In genomic region chr12:27339171-27339751, GRCm38 (mm10) we compare ENCODE assay signal across 8 mouse cellular contexts. TPM values are rescaled to one million over a fixed set of nuclear protein-coding genes. Genes with fewer than 3 reads are reported as not detected.
DNase-seq lines count a peak whose midpoint lies in the region; ATAC-seq and TF ChIP-seq lines count a peak whose summit lies in the region.

No protein-coding gene starts in this region.

- H3K79me2 ChIP-seq in myocyte (ENCODE audit: control insufficient read depth, insufficient read depth) = peaks cover 57% of the 10 kb centered on the region

- H3K27ac ChIP-seq in limb, embryonic 15.5 days = peak overlapping the region; percentile 87

- no peaks in the 10 kb centered on the region for H3K36me3 ChIP-seq in limb, embryonic 15.5 days
- H3K36me3 ChIP-seq in myocyte (ENCODE audit: control insufficient read depth, insufficient read depth) = peaks cover 8% of the 10 kb centered on the region

- peak; percentile 6 for DNase-seq in adrenal gland, adult 2 months
- DNase-seq in adrenal gland, adult 8-10 months = no peak
- peak; percentile 62 to 64 for DNase-seq in cerebellum, postnatal 36 days
- peak; percentile 45 for DNase-seq in gastrocnemius, postnatal 14 days
- DNase-seq in kidney, postnatal 10 days = peak; percentile 65
- no peak for DNase-seq in spleen, postnatal 10 days (ENCODE audit: low spot score in 2 of 2)

- ATAC-seq in limb, embryonic 15.5 days (ENCODE audit: insufficient number of reproducible peaks, low FRiP score, low TSS enrichment, low read depth) = no peak

- peak overlapping the region; percentile 32 for H3ac ChIP-seq in myocyte (ENCODE audit: control insufficient read depth, insufficient read length)

- intact Hi-C loops in gastrocnemius, postnatal 14 days (cut with DNase I; ENCODE audit: low total_unique reads) = no loop called here

- no peaks in the 10 kb centered on the region for H3K9me3 ChIP-seq in limb, embryonic 15.5 days

- peak overlapping the region; percentile 84 for H3K4me2 ChIP-seq in limb, embryonic 15.5 days
- H3K4me2 ChIP-seq in myocyte (ENCODE audit: low read depth) = peak overlapping the region; percentile 84

- peak overlapping the region; percentile 65 for H3K9ac ChIP-seq in limb, embryonic 15.5 days

- TF ChIP-seq POLR2A in myocyte (IDR thresholded peaks at IDR 0.05; ENCODE audit: insufficient read length, low read depth) = peak; percentile 48

- WGBS in limb, embryonic 15.5 days = under 1% methylated on average over 47 of the region's 47 CpGs

- H3K27me3 ChIP-seq in limb, embryonic 15.5 days = no peaks in the 10 kb centered on the region
- H3K27me3 ChIP-seq in myocyte (ENCODE audit: control insufficient read depth, insufficient read depth, insufficient read length) = no peaks in the 10 kb centered on the region

- H3K4me3 ChIP-seq in limb, embryonic 15.5 days = peak overlapping the region; percentile 63
- peak overlapping the region; percentile 94 for H3K4me3 ChIP-seq in myocyte

- H3K4me1 ChIP-seq in limb, embryonic 15.5 days = 0 out of 2 replicates have a peak, but pooled peaks cover 9% of the 10 kb centered on the region

TF ChIP-seq in myocyte, 11 proteins besides CTCF, POLR2A, EP300 and RAD21:
- peak; percentile 75 for TF ChIP-seq POLR2AphosphoS2 (IDR thresholded peaks at IDR 0.05; ENCODE audit: insufficient read length, low read depth)
- TF ChIP-seq SRF (IDR thresholded peaks at IDR 0.05; ENCODE audit: control insufficient read depth, insufficient read length, low read depth) = no peak

RNA-seq across cellular contexts. Expression of gene Sox11, which starts 3.1 kb away (rescaled TPM):
- total RNA-seq in adrenal gland, adult 2 months (2021) = under 1 TPM in 1 of 2 experiments, not detected in 1; 0.10 TPM
- 0.10 and 0.16 TPM in 2 replicates for polyA plus RNA-seq in adrenal gland, adult 2 months (2012; rRNA removed)
- total RNA-seq in adrenal gland, adult 8-10 months (2022) = under 1 TPM; 0.03 to 0.11 (median 0.08) TPM
- 1 to 10 TPM; 1.4 to 2.2 TPM for total RNA-seq in gastrocnemius, postnatal 14 days (2021)
- polyA plus RNA-seq in limb, embryonic 15.5 days (2015; fragmentation: Nextera tagmentation; extraction: Ambion mirVana) = 59.0 and 68.9 TPM in 2 replicates
- 11.3 TPM for polyA plus RNA-seq in myocyte (2012; fragmentation: generic; extraction: Trizol)

Comparison
In these comparisons a context has a peak if more than half of its experiments do, and no peak if none do; other contexts are left out.
1. DNase-seq: peak in adrenal gland, adult 2 months (single experiment), cerebellum, postnatal 36 days (2 of 2), gastrocnemius, postnatal 14 days (single experiment) and kidney, postnatal 10 days (single experiment); none in adrenal gland, adult 8-10 months (single experiment) and spleen, postnatal 10 days (0 of 2).